Mouse (Mus musculus): ENCODE measurements around the gene Kcnj15. TPM values are rescaled to one million over a fixed set of nuclear protein-coding genes. Genes with fewer than 3 reads are reported as not detected.

The Kcnj15 gene
- 0.06 and 0.22 TPM in 2 replicates for polyA plus RNA-seq (2016; fragmentation: Nextera tagmentation; extraction: Ambion mirVana)

GRCm38 (mm10) chr16:95257266-95257894, at the start of gene Kcnj15:
Kcnj15 (plus strand) TSS chr16:95257558.
- Histone ChIP-seq H3K27ac (no peak within 1 kb of the TSS), H3K9ac (no peak within 1 kb of the TSS), H3K4me1 (no peaks in the 10 kb centered on the region), H3K4me3 (no peak within 1 kb of the TSS), H3K27me3 (replicated peaks) (peaks cover 22% of the 10 kb centered on the region; the same call in 1 of the 2 replicates), H3K4me2 (no peak within 1 kb of the TSS), H3K9me3 (replicated peaks) (no peaks in the 10 kb centered on the region), H3K36me3 (no peaks in the 10 kb centered on the region)
- no peak for ATAC-seq
- 25% methylated on average over 6 of the region's 6 CpGs for WGBS (ENCODE audit: insufficient replicate concordance)

- no peak for ATAC-seq
- no peak overlapping the region for H3K9ac ChIP-seq
- H3K36me3 ChIP-seq: no peaks in the 10 kb centered on the region
- WGBS (ENCODE audit: insufficient replicate concordance): 45% methylated on average over 7 of the region's 7 CpGs
- no peak overlapping the region for H3K4me2 ChIP-seq
- H3K27me3 ChIP-seq (replicated peaks): no peaks in the 10 kb centered on the region
- no peak overlapping the region for H3K4me3 ChIP-seq
- H3K27ac ChIP-seq: no peak overlapping the region
- no peaks in the 10 kb centered on the region for H3K4me1 ChIP-seq
- no peaks in the 10 kb centered on the region for H3K9me3 ChIP-seq (replicated peaks)
Measured at GRCm38 (mm10) chr16:95208243-95208642, 49.1 kb upstream of the Kcnj15 start.

- Histone ChIP-seq H3K9me3 (replicated peaks) (no peaks in the 10 kb centered on the region), H3K27ac (no peak overlapping the region), H3K36me3 (no peaks in the 10 kb centered on the region), H3K27me3 (replicated peaks) (no peaks in the 10 kb centered on the region), H3K4me1 (no peaks in the 10 kb centered on the region), H3K4me3 (no peak overlapping the region), H3K9ac (no peak overlapping the region), H3K4me2 (no peak overlapping the region)
- no peak for ATAC-seq
- WGBS (ENCODE audit: insufficient replicate concordance): 38% methylated on average over 1 of the region's 1 CpGs
Measured at GRCm38 (mm10) chr16:95209011-95209466, 48.3 kb upstream of the Kcnj15 start.

- H3K4me3 ChIP-seq: no peak overlapping the region
- no peak overlapping the region for H3K9ac ChIP-seq
- no peaks in the 10 kb centered on the region for H3K36me3 ChIP-seq
- no peaks in the 10 kb centered on the region for H3K4me1 ChIP-seq
- 61% methylated on average over 7 of the region's 7 CpGs for WGBS (ENCODE audit: insufficient replicate concordance)
- no peaks in the 10 kb centered on the region for H3K9me3 ChIP-seq (replicated peaks)
- ATAC-seq: no peak
- no peaks in the 10 kb centered on the region for H3K27me3 ChIP-seq (replicated peaks)
- H3K4me2 ChIP-seq: no peak overlapping the region
- H3K27ac ChIP-seq: no peak overlapping the region
Measured at GRCm38 (mm10) chr16:95214251-95215197, 42.8 kb upstream of the Kcnj15 start.

- H3K9ac ChIP-seq: no peak overlapping the region
- WGBS (ENCODE audit: insufficient replicate concordance): 74% methylated on average over 9 of the region's 9 CpGs
- no peak overlapping the region for H3K27ac ChIP-seq
- no peaks in the 10 kb centered on the region for H3K27me3 ChIP-seq (replicated peaks)
- H3K4me1 ChIP-seq: no peaks in the 10 kb centered on the region
- H3K9me3 ChIP-seq (replicated peaks): no peaks in the 10 kb centered on the region
- ATAC-seq: no peak
- H3K4me3 ChIP-seq: no peak overlapping the region
- no peak overlapping the region for H3K4me2 ChIP-seq
- no peaks in the 10 kb centered on the region for H3K36me3 ChIP-seq
Measured at GRCm38 (mm10) chr16:95215782-95216181, 41.6 kb upstream of the Kcnj15 start.

GRCm38 (mm10) chr16:95216346-95216745, 41.0 kb upstream of the Kcnj15 start:
- no peaks in the 10 kb centered on the region for H3K27me3 ChIP-seq (replicated peaks)
- no peaks in the 10 kb centered on the region for H3K36me3 ChIP-seq
- no peak overlapping the region for H3K9ac ChIP-seq
- no peak overlapping the region for H3K4me2 ChIP-seq
- no peak overlapping the region for H3K27ac ChIP-seq
- no peaks in the 10 kb centered on the region for H3K4me1 ChIP-seq
- H3K4me3 ChIP-seq: no peak overlapping the region
- ATAC-seq: no peak
- 75% methylated on average over 7 of the region's 7 CpGs for WGBS (ENCODE audit: insufficient replicate concordance)
- H3K9me3 ChIP-seq (replicated peaks): no peaks in the 10 kb centered on the region

- H3K27me3 ChIP-seq (replicated peaks): no peaks in the 10 kb centered on the region
- no peaks in the 10 kb centered on the region for H3K36me3 ChIP-seq
- H3K27ac ChIP-seq: no peak overlapping the region
- H3K4me2 ChIP-seq: no peak overlapping the region
- H3K9ac ChIP-seq: no peak overlapping the region
- no peaks in the 10 kb centered on the region for H3K9me3 ChIP-seq (replicated peaks)
- ATAC-seq: no peak
- 63% methylated on average over 5 of the region's 5 CpGs for WGBS (ENCODE audit: insufficient replicate concordance)
- no peak overlapping the region for H3K4me3 ChIP-seq
- H3K4me1 ChIP-seq: no peaks in the 10 kb centered on the region
Measured at GRCm38 (mm10) chr16:95216824-95217223, 40.5 kb upstream of the Kcnj15 start.

- Histone ChIP-seq H3K4me3 (no peak overlapping the region), H3K36me3 (no peaks in the 10 kb centered on the region), H3K27me3 (replicated peaks) (no peaks in the 10 kb centered on the region), H3K9me3 (replicated peaks) (no peaks in the 10 kb centered on the region), H3K4me2 (no peak overlapping the region), H3K9ac (no peak overlapping the region), H3K27ac (no peak overlapping the region), H3K4me1 (no peaks in the 10 kb centered on the region)
- 37% methylated on average over 5 of the region's 5 CpGs for whole genome bisulfite sequencing (ENCODE audit: insufficient replicate concordance)
- ATAC-seq: no peak
Measured at GRCm38 (mm10) chr16:95218783-95219182, 38.6 kb upstream of the Kcnj15 start.

- ATAC-seq: no peak
- Histone ChIP-seq H3K4me1 (no peaks in the 10 kb centered on the region), H3K27ac (no peak overlapping the region), H3K36me3 (no peaks in the 10 kb centered on the region), H3K4me2 (no peak overlapping the region), H3K9me3 (replicated peaks) (no peaks in the 10 kb centered on the region), H3K4me3 (no peak overlapping the region), H3K9ac (no peak overlapping the region), H3K27me3 (replicated peaks) (no peaks in the 10 kb centered on the region)
- 62% methylated on average over 2 of the region's 2 CpGs for WGBS (ENCODE audit: insufficient replicate concordance)
Measured at GRCm38 (mm10) chr16:95219459-95219858, 37.9 kb upstream of the Kcnj15 start.

- ATAC-seq: no peak
- no peaks in the 10 kb centered on the region for H3K36me3 ChIP-seq
- WGBS (ENCODE audit: insufficient replicate concordance): 56% methylated on average over 4 of the region's 4 CpGs
- H3K4me3 ChIP-seq: no peak overlapping the region
- H3K9me3 ChIP-seq (replicated peaks): no peaks in the 10 kb centered on the region
- no peak overlapping the region for H3K27ac ChIP-seq
- H3K9ac ChIP-seq: no peak overlapping the region
- no peaks in the 10 kb centered on the region for H3K27me3 ChIP-seq (replicated peaks)
- H3K4me1 ChIP-seq: no peaks in the 10 kb centered on the region
- H3K4me2 ChIP-seq: no peak overlapping the region
Measured at GRCm38 (mm10) chr16:95221051-95221450, 36.3 kb upstream of the Kcnj15 start.

- 57% methylated on average over 7 of the region's 7 CpGs for WGBS (ENCODE audit: insufficient replicate concordance)
- no peaks in the 10 kb centered on the region for H3K36me3 ChIP-seq
- H3K4me2 ChIP-seq: no peak overlapping the region
Measured at GRCm38 (mm10) chr16:95222026-95222718, 35.2 kb upstream of the Kcnj15 start.

GRCm38 (mm10) chr16:95223435-95223834, 33.9 kb upstream of the Kcnj15 start:
- no peak for ATAC-seq
- Histone ChIP-seq H3K27ac (no peak overlapping the region), H3K36me3 (no peaks in the 10 kb centered on the region), H3K9me3 (replicated peaks) (no peaks in the 10 kb centered on the region), H3K4me1 (no peaks in the 10 kb centered on the region), H3K27me3 (replicated peaks) (no peaks in the 10 kb centered on the region), H3K4me2 (no peak overlapping the region), H3K9ac (no peak overlapping the region), H3K4me3 (no peak overlapping the region)
- WGBS (ENCODE audit: insufficient replicate concordance): 65% methylated on average over 8 of the region's 8 CpGs

More at GRCm38 (mm10) chr16:95222026-95222718, 35.2 kb upstream of the Kcnj15 start:
- no peaks in the 10 kb centered on the region for H3K9me3 ChIP-seq (replicated peaks)
- H3K27ac ChIP-seq: no peak overlapping the region
- H3K9ac ChIP-seq: no peak overlapping the region
- no peak overlapping the region for H3K4me3 ChIP-seq
- ATAC-seq: no peak
- no peaks in the 10 kb centered on the region for H3K27me3 ChIP-seq (replicated peaks)
- no peaks in the 10 kb centered on the region for H3K4me1 ChIP-seq

Measured in liver, embryonic 12.5 days (tissue).